Mouse (Mus musculus) kidney, adult 2 months (tissue): ENCODE data around the gene Ykt6.

Experiments
- CTCF ChIP-seq: fragments of 200-500 bp; conservative IDR thresholded peaks from 2 replicates; pipeline ENCODE4 v1.5.1; 2011; ENCODE audit warnings: low read depth, mild to moderate bottlenecking, control low read depth, low read length, moderate library complexity, mixed read lengths; ENCODE audit not compliant: insufficient read depth, insufficient read length
- POLR2A ChIP-seq: fragments of 200-500 bp; IDR thresholded peaks from one replicate; pipeline ENCODE4 v1.6.1; 2011; ENCODE audit warnings: low read depth, low read length, control low read depth

DNA sequence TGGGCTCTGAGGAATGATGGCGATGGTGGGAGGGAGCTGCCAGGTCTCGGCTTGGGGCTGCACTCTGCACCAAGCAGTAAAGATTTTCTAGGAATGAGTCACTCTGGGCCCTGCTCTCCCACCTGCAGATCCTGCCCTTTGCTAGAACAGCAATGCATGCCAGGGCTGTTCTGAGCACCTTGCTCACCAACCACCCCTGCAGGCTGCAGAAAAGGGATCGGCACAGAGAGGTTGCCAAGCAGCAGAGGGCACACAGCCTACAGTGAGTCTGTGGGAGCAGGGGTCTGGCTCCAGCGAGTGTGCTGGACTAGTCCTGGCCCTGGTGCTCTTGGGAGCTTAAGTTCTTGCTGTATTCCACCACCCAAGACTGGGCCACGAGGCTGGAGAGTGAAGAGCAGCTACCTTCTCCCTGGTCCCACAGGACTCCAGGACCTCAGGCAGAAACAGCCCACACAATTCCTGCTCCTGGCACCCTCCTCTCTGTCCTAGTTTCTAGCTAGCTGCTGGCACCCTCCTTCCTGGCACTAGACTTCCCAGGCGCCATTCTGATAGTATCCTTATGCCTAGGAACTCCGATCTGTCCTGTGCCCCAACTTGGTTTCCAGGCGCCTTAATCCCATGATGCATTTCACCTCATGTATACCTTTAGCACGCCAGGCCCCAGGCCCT is 46.6 kb downstream of the Ykt6 start:
- no peak for TF ChIP-seq POLR2A
- TF ChIP-seq CTCF = no peak
